Mouse (Mus musculus): ENCODE results near the gene Ap3s2. TPM values are rescaled to one million over a fixed set of nuclear protein-coding genes. Genes with fewer than 3 reads are reported as not detected.

Gene Ap3s2
- polyA plus RNA-seq, 1 experiment, result 58.4 TPM

- TF ChIP-seq POLR2A (IDR thresholded peaks at IDR 0.05; ENCODE audit: borderline replicate concordance, extremely low read depth, insufficient read depth, insufficient read length, poor library complexity, severe bottlenecking) (no peak), CTCF (IDR thresholded peaks at IDR 0.05; ENCODE audit: borderline replicate concordance, extremely low read depth, insufficient read depth, insufficient read length) (no peak)
These were observed 58.7 kb downstream of the Ap3s2 start for GRCm38 (mm10) chr7:79861794-79862193.

DNA sequence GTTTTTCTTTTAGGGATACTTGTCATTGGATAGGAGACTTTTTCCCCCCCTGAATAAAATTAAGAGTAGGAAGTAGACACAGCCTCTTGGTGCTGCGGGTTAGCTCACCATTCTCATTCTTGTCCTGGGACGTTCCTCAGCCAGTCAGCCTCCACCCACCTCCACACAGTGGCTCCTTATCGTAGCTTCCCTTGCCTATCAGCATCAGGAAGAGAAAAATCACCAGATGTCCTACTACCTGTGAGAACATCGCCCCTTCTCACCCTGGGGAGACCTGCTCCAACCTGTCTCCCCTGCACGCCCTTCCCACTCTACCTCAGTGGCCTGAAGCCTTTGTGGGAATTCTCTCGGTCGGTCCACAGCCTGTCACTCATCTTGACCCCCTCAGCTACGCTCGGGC is 59.6 kb downstream of the Ap3s2 start, which contains the start of gene Anpep:
Gene Anpep, minus strand, starts transcription at position 249 of the 400 bp plus-strand sequence.
- TF ChIP-seq CTCF (IDR thresholded peaks at IDR 0.05; ENCODE audit: borderline replicate concordance, extremely low read depth, insufficient read depth, insufficient read length) (no peak), POLR2A (IDR thresholded peaks at IDR 0.05; ENCODE audit: borderline replicate concordance, extremely low read depth, insufficient read depth, insufficient read length, poor library complexity, severe bottlenecking) (no peak)
- no peak for DNase-seq (ENCODE audit: low read depth)

More at GRCm38 (mm10) chr7:79861794-79862193, 58.7 kb downstream of the Ap3s2 start:
- no peak for DNase-seq (ENCODE audit: low read depth)

GRCm38 (mm10) chr7:79858956-79859630 is 61.4 kb downstream of the Ap3s2 start:
- DNase-seq (ENCODE audit: low read depth), result no peak
- TF ChIP-seq CTCF (IDR thresholded peaks at IDR 0.05; ENCODE audit: borderline replicate concordance, extremely low read depth, insufficient read depth, insufficient read length) (no peak), POLR2A (IDR thresholded peaks at IDR 0.05; ENCODE audit: borderline replicate concordance, extremely low read depth, insufficient read depth, insufficient read length, poor library complexity, severe bottlenecking) (no peak)

DNA sequence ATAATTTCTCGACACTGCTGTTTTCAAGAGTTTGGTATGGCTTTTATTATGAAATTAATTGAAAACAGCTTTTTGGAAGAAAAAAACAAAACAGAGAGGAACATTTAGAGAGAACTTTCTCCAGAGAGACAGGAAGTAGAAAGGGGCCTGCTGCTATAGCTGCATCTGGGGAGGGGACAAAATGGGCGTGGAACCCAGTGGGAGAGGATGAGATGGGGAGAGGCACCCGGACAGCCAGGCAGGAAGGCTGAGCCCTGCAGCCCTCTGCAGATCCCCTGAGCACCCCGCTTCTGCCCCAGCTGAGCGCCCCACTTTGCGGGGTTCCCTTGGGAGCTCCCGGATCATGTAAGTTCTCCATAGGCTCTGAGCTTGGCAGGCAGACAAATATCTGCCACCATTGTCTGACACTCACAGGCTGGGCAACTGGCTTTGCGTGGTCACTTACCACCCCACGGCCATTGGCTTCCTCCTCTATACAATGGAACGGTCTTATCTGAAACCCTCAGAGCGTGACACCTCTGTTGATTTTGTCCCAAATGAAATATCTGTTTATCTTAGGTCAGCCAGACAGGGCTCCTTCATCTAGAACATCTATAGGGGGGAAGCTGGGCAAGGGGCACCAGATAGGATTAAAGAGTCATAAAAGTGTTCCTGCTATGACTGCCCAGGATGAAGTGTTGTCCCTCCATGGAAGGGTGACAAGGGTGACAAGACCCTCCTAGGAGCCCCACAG is 62.1 kb downstream of the Ap3s2 start:
- TF ChIP-seq POLR2A (IDR thresholded peaks at IDR 0.05; ENCODE audit: borderline replicate concordance, extremely low read depth, insufficient read depth, insufficient read length, poor library complexity, severe bottlenecking), result no peak
- TF ChIP-seq CTCF (IDR thresholded peaks at IDR 0.05; ENCODE audit: borderline replicate concordance, extremely low read depth, insufficient read depth, insufficient read length), result no peak
- no peak for DNase-seq (ENCODE audit: low read depth)

DNA sequence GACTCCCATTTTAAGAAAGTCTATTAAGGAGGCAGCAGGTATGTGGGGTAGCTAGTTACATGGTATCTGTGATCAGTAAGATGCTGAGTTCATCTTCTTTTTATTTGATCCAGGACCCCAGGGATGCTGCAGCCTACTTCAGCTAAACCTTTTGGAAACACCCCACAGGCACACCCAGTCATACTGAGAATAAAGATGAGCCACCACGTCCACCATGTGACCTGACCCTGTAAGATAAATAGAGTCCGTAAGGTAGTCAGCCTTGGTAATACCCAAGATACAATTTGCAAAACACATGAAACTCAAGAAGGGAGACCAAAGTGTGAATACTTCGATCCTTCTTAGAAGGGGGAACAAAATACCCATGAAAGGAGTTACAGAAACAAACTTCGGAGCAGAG is 64.1 kb downstream of the Ap3s2 start:
- TF ChIP-seq POLR2A (IDR thresholded peaks at IDR 0.05; ENCODE audit: borderline replicate concordance, extremely low read depth, insufficient read depth, insufficient read length, poor library complexity, severe bottlenecking), result no peak
- TF ChIP-seq CTCF (IDR thresholded peaks at IDR 0.05; ENCODE audit: borderline replicate concordance, extremely low read depth, insufficient read depth, insufficient read length), result no peak

GRCm38 (mm10) chr7:79847456-79848451 is 72.7 kb downstream of the Ap3s2 start:
- DNase-seq (ENCODE audit: low read depth), result peak; percentile 50

More for the DNA sequence above, 64.1 kb downstream of the Ap3s2 start:
- no peak for DNase-seq (ENCODE audit: low read depth)

DNA sequence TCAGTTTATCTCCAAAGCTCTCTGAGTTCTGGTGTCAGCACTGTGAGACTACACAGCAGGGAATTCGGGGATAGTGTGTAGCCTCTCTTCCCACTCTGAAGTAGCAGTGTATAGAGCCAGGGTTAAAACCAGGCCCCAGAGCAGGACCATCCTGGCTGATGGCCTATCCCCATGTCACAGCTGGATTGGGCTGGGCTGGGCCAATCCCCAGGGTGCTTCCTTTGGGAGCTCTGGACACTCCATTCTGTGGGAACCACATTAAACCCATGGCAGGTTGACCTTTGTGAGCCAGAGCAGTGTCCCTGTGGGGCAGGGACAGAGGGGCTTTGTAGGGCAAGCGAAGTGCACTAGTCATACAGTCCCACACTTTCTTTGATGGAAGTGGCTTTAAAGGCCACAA is 74.1 kb downstream of the Ap3s2 start:
- no peak for DNase-seq (ENCODE audit: low read depth)
- no peak for TF ChIP-seq CTCF (IDR thresholded peaks at IDR 0.05; ENCODE audit: borderline replicate concordance, extremely low read depth, insufficient read depth, insufficient read length)
- no peak for TF ChIP-seq POLR2A (IDR thresholded peaks at IDR 0.05; ENCODE audit: borderline replicate concordance, extremely low read depth, insufficient read depth, insufficient read length, poor library complexity, severe bottlenecking)

More at GRCm38 (mm10) chr7:79847456-79848451, 72.7 kb downstream of the Ap3s2 start:
- no peak for TF ChIP-seq POLR2A (IDR thresholded peaks at IDR 0.05; ENCODE audit: borderline replicate concordance, extremely low read depth, insufficient read depth, insufficient read length, poor library complexity, severe bottlenecking)

- DNase-seq (ENCODE audit: low read depth), result no peak
- TF ChIP-seq CTCF (IDR thresholded peaks at IDR 0.05; ENCODE audit: borderline replicate concordance, extremely low read depth, insufficient read depth, insufficient read length), result no peak
- no peak for TF ChIP-seq POLR2A (IDR thresholded peaks at IDR 0.05; ENCODE audit: borderline replicate concordance, extremely low read depth, insufficient read depth, insufficient read length, poor library complexity, severe bottlenecking)
These were observed 76.2 kb downstream of the Ap3s2 start for GRCm38 (mm10) chr7:79844090-79844802.

DNA sequence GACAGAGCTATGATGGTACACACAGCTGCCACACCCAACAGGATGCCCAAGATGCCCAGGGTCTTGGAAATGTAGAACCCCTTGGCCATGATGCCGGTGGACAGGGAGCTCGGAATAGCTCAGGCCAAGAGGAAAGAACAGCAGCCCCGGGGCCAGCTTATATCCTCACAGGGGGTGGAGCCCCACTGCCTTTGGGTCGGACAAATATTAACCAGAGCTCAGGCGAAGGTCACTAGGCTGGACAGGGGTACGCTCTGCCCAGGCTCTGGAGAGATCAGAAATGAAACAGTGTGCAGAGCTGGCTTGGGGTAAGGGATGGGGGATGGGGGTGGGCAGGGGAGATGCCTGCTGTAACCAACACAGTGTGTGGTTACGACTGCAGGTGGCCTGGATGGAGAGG is 78.3 kb downstream of the Ap3s2 start:
- no peak for DNase-seq (ENCODE audit: low read depth)
- TF ChIP-seq CTCF (IDR thresholded peaks at IDR 0.05; ENCODE audit: borderline replicate concordance, extremely low read depth, insufficient read depth, insufficient read length) (no peak), POLR2A (IDR thresholded peaks at IDR 0.05; ENCODE audit: borderline replicate concordance, extremely low read depth, insufficient read depth, insufficient read length, poor library complexity, severe bottlenecking) (no peak)

DNA sequence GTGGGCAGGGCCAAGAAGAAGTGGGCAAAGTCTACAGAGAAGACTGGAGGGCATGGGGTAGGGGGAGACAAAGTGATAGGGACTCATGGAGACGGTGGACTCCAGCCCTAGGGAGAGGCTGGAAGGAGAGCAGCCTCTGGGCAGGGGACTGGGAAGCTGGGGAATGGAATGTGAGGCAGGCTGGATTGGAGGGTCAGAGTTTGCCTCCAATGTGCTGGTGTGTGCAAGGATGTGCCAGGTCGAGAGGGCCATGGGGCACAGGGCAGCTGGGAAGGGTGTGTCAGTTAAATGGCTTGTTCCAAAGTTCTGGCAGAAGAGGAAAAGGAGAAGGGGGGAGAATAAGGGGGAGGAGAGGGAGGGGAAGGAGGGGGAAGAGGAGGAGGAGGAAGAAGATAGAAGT is 83.2 kb downstream of the Ap3s2 start:
- TF ChIP-seq CTCF (IDR thresholded peaks at IDR 0.05; ENCODE audit: borderline replicate concordance, extremely low read depth, insufficient read depth, insufficient read length) (no peak), POLR2A (IDR thresholded peaks at IDR 0.05; ENCODE audit: borderline replicate concordance, extremely low read depth, insufficient read depth, insufficient read length, poor library complexity, severe bottlenecking) (no peak)
- DNase-seq (ENCODE audit: low read depth), result no peak

All from brain, embryonic 14.5 days (tissue).